Mouse (Mus musculus) testis, postnatal 14 days (tissue): Measurements from ENCODE around the gene Foxo6.
A peak's percentile ranks its signal among the peaks of the same experiment; 100 is the strongest.

ENCODE experiments used
- DNase-seq: peaks from one replicate; pipeline ENCODE4 v3.0.0; 2021; ENCODE audit warnings: low spot score

Foxo6 gene

GRCm38 (mm10) chr4:120287290-120288111 lies at the start of gene Foxo6:
Gene Foxo6 (minus strand): TSS chr4:120287349.
- peak; percentile 96 for DNase-seq

- DNase-seq = no peak
These were observed 47.2 kb upstream of the Foxo6 start for GRCm38 (mm10) chr4:120334316-120334715.

- no peak for DNase-seq
These were observed 45.8 kb upstream of the Foxo6 start for GRCm38 (mm10) chr4:120332934-120333421.

DNA sequence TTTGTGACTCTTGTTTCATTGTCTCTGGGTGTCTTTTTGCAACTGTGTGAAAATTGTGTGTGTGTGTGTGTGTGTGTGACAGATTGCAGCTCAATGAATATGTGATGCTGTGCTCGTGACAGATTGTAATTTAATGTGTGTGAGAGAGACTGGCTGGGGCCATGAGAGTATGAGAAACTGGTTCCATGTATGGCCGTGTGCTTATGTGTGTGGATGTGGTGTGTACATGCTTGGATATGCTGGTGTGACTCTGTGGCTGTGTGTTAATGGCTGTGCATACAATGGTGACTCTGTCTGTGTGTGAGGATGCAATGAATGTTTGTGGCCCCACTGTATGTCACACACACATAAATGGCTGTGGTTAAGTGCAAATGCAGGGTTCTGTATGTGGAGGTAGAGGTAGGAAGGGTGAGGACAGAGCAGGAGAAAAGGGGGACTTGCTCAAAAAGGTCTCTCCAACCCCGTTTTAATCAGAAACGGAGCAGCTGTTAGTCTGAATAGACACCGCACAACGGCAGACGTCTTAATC lies 45.3 kb upstream of the Foxo6 start:
- no peak for DNase-seq

- DNase-seq = no peak
These were observed 44.8 kb upstream of the Foxo6 start for GRCm38 (mm10) chr4:120331992-120332391.

DNA sequence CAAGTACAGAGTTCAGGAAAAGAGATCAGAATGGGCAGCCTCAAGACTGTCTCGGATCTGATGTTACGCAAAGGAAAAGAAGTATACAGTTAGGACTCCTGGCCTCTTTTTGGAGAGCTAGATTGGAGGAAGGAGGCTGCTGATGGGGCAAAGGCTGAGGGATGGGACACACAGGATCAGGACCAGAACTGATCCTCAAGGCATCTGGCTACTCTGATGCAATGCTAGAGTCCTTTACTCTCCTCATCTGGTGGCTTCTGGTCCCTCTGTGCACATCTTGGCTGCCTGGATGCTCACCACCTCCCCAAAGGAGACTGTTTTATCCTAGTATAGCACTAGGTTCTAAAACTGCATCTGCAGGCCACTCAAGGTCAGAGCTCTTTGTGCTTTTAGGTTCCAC lies 44.4 kb upstream of the Foxo6 start:
- DNase-seq = no peak

- no peak for DNase-seq
These were observed 38.6 kb upstream of the Foxo6 start for GRCm38 (mm10) chr4:120325748-120326147.

GRCm38 (mm10) chr4:120325051-120325450 lies 37.9 kb upstream of the Foxo6 start:
- DNase-seq = no peak

- DNase-seq = no peak
These were observed 36.7 kb upstream of the Foxo6 start for GRCm38 (mm10) chr4:120323858-120324257.

DNA sequence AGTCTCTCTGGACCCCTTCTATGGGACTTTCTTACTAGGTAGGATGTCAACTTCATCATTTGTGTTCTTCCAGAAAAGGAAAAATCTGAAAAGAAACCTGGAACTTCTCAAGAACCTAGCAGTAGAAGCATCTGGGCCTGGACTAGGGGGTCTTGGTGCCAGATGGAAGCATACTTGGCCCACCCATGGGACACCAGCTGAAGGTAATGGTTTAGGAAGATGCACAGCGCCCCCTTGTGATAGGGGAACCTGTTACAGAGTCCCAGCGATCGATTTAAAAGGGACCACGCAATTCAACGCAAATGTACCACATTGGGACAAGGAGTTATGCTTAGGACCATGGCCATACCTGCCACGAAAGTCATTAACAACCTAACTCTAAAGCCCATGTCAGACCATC lies 36.0 kb upstream of the Foxo6 start:
- DNase-seq = no peak

DNA sequence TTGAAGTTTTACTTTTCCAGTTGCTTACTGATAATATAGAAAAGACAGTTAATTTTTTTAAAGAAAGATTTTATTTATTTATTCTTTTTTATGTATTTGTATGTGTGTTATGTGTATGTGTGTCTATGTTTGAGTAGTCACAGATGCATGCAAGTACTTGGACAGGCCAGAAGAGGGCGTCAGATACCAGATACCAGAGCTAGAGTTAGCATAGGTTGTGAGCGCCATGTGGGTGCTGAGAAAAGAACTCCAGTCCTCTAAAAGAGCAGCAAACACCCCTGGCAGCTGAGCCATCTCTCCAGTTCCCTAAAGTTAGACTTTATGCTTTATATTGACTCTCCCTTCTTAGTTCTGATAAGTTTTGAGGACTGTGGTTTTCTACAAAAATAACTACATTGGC lies 30.4 kb upstream of the Foxo6 start:
- no peak for DNase-seq

DNA sequence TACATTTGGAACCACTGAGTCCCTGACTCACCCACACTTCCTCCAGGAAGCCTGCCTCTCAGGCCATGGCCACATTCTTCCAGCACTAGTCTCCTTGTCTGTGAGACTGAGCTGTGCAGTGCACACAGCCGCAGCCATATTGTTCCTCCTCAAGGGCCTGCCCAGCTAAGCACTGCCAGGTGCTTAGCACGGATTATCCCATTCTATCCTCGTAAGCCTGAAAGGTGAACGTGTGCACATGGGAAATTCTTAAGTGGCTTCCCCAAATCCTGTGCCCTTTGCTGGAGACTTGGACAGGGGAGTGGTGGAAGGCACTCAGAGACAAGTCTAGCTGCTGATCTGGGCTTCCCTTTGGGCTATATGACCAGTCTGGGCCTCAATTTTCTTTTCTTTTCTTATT lies 29.6 kb upstream of the Foxo6 start:
- no peak for DNase-seq

GRCm38 (mm10) chr4:120314571-120314970 lies 27.4 kb upstream of the Foxo6 start:
- DNase-seq = no peak

- no peak for DNase-seq
These were observed 26.2 kb upstream of the Foxo6 start for GRCm38 (mm10) chr4:120313309-120313708.

- DNase-seq = no peak
These were observed 17.4 kb upstream of the Foxo6 start for GRCm38 (mm10) chr4:120304580-120304979.

DNA sequence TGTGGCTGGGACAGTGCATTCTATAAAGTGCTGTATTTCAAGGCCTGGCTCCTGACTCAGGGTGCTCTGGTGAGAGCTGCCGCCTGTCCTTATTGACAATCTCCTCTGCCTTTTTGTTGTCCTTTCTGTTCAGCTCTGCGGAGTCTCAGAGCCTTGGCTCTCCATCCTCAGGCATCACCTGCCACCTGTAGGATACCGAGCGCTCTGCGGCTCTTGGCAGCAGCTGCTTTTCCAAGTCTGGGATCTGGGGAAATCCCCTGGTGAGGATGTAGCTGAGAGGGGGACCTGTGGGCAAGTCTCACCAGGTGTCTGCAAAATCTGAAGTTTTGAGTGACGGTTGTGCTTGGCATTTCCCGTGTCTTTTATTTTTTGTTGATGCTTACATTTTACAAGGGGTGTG lies 12.1 kb upstream of the Foxo6 start:
- no peak for DNase-seq

DNA sequence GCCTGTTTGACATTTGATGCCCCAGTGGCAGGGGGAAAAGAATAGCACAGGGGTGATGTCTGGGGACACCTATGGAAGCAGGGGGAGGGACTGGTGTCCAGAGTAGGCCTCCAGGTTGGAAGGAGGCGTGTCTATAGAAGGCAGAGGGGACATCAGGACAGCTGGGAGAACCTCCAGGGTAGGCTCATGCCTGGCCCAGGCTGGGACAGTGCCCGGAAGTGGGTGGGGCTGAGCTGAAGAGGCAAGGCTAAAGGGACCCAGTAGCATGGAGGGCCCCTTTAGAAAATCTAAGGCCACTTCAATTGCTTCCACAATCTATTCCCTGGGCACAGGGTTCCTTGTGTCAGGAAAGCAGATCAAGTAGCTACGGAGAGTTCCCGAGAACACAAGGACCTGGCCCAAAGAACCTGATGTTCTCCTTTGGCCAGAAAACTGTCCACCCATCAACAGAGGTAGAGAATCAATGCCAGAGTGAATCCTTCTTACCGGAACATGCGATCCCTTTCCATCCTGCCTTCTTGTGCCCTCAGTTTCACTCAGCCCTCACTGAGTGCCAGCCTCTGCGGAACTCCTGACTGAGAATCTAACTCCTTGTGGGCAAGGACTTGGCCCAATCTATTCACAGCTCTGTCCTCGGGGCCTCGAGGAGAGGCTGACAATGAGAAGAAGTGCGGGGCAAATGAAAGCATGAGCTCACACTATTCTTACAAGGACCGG lies 4.1 kb upstream of the Foxo6 start:
- no peak for DNase-seq

- no peak for DNase-seq
These were observed 3.3 kb upstream of the Foxo6 start for GRCm38 (mm10) chr4:120290486-120290885.

DNA sequence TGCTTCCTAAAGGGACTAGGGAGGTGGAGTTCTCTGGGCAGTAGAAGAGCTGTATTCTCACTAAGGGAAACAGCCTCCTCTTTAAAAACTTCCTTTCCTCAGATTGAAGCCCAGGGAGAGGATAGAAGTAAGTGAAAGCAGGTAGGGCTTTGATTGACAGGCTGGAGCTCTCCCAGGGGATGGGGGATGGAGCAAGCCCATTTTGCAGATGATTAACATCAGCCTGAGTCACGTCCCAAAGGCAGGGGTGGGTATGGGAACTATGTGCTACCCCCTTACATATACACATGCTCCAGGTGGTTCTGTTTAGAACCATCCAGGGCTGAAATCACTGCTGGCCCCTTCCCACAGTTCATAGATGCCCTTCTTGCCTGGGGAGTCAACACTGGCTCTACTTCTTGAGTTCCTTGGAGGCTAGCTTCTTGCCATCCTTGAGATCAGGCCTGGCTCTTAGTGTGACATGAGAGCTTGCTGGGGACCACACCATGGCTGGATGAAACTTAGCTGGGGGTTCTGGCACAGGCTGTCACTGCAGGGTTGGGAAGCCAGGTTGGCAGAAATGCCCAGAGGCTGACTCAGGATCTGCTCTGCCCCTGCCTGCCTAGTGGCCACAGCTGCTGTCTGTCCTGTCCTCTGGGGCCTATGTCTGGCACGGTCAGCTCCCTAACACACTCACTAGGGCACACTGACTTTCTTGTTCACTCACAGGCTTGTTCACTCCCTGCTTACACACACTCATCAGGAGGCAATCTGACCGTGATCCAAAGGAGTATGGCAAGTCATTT lies 2.2 kb upstream of the Foxo6 start:
- no peak for DNase-seq

- no peak for DNase-seq
These were observed 348 bp downstream of the Foxo6 start for GRCm38 (mm10) chr4:120286761-120287241.

GRCm38 (mm10) chr4:120285730-120286129 lies 1.4 kb downstream of the Foxo6 start:
- no peak for DNase-seq

DNA sequence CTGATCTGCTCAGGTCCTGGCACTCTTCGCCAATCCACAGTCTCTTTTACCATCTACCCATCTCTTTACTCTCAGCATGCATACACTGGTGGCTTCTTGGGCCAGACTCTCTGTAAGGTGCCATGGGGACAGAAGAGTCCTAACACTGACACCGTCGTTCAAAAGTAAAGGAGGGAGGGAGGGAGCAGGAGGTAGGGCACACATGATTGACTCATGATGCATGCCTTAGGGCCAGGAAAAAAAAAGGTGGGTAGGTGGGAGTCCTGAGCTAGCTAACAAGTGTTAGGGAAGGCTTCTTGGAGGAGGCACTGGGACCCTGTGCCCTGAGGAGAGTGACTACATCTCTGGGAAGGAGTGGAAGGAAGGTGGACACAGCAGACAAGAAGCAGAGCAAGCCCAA lies 1.9 kb downstream of the Foxo6 start:
- DNase-seq = no peak
